Mouse (Mus musculus) G1E-ER4 (cell line): ENCODE results near the gene Mef2d. TPM values are rescaled to one million over a fixed set of nuclear protein-coding genes. Genes with fewer than 3 reads are reported as not detected.

Experiments used
- GATA1 ChIP-seq: IDR thresholded peaks from one replicate; pipeline ENCODE4 v1.8.0; 2012; ENCODE audit warnings: low read length, inconsistent platforms
- polyA plus RNA-seq: library from polyadenylated mRNA; stranded (reverse); fragments of >175 nt; gene quantifications from 2 replicates; pipeline ENCODE4 v1.2.3, GENCODE M21; 2012

The Mef2d gene
- polyA plus RNA-seq, 1 experiment, result 168 TPM

DNA sequence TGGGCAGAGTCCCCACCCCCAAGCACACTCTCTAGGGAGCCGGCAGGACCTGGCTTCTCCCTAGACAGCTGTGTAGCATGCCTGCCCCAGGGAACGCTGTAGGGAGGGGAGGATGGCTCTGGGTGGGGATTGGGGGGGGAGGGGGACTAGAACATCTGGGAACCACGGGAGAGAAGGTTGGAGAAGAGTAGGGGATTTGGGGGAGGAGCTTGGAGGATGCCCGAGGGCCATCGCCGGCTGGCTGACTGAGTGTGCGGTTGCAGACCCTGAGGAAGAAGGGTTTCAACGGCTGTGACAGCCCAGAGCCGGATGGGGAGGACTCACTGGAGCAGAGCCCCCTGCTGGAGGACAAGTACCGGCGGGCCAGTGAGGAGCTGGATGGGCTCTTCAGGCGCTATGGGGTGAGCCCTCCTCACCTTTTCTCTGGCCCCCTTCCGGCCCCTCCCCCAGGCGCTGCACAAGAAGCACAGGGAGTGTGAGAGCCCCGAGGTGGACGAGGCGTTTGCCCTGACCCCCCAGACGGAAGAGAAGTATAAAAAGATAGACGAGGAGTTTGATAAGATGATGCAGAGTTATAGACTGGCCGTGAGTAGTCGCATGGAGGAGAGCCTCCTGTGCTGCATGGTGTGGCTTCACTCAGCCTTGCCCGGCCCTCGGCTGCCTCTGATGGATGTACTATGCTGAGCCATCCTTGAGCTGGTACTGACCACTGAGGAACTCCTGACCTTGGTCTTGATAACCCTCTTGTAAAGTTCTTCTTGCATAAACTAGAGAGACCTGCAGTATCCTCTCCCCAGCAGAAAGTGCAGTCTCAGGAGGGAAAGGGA, 15.8 kb downstream of the Mef2d start:
- no peak for TF ChIP-seq GATA1

- no peak for TF ChIP-seq GATA1
Measured at GRCm38 (mm10) chr3:88158991-88159390, 16.8 kb downstream of the Mef2d start.

- no peak for TF ChIP-seq GATA1
Measured at GRCm38 (mm10) chr3:88160856-88161255, 18.7 kb downstream of the Mef2d start.

GRCm38 (mm10) chr3:88162259-88162658, 20.1 kb downstream of the Mef2d start:
- no peak for TF ChIP-seq GATA1

GRCm38 (mm10) chr3:88162811-88163210, 20.6 kb downstream of the Mef2d start:
- TF ChIP-seq GATA1, result no peak

DNA sequence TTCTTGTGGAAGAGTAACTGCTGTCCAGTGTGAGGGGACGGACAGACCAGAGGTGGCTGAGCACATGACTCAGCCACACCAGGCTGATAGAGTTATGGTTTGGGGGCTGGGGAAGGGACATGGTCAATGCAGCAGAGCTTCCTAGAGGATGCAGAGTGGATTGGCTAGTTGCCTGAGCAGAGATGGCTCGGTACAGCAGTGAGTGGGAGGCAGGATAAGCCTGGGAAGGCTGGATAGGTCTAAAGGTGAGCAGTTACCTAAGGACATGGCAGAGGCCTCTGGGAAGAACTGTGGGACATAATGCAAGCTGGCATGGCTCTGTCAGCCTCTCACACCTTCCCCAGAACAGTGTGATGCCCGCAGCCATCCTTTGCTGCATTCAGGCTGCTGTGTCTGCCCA, 21.7 kb downstream of the Mef2d start:
- TF ChIP-seq GATA1, result no peak

GRCm38 (mm10) chr3:88164263-88164662, 22.1 kb downstream of the Mef2d start:
- TF ChIP-seq GATA1, result no peak

GRCm38 (mm10) chr3:88166056-88166455, 23.9 kb downstream of the Mef2d start:
- TF ChIP-seq GATA1, result no peak

- no peak for TF ChIP-seq GATA1
Measured at GRCm38 (mm10) chr3:88170361-88170760, 28.2 kb downstream of the Mef2d start.

DNA sequence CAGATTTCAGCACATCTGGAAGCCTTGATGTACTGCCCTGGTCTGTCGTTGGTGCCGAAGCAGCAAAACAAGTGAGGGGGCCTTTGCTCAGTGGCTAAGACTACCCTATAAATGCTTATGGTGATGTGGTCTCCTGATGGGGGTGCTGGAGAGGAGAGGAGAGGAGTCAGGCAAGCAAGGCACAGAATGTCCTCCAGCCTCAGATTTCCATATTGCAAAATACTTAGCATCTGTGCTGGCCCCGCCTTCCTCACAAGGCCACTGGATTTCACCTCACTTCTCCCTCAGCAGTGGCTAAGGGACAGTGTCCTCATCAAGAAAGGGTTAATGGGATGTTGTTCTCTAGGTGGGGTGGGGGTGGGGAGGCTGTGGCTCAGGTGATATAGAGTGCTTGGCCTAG, 30.3 kb downstream of the Mef2d start:
- TF ChIP-seq GATA1, result no peak

DNA sequence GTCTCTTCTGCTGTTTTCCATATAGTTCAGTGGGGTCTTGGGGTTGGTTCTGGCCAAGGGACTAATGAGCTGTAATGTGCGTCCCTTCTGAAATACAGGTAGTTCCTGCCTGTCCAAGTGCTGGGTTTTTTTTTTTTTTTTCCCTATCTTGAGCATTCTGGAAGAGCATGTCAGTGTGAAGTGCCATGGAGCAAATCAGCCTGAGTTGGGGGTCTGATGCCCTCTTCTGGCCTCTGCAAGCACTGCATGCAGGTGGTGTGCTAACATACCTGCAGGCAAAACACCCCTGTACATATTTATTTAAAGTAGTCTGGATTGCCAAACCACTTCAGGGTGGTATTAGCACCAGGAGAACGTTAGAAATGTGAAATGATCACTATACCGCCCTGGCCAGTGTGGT, 31.2 kb downstream of the Mef2d start:
- TF ChIP-seq GATA1, result no peak

DNA sequence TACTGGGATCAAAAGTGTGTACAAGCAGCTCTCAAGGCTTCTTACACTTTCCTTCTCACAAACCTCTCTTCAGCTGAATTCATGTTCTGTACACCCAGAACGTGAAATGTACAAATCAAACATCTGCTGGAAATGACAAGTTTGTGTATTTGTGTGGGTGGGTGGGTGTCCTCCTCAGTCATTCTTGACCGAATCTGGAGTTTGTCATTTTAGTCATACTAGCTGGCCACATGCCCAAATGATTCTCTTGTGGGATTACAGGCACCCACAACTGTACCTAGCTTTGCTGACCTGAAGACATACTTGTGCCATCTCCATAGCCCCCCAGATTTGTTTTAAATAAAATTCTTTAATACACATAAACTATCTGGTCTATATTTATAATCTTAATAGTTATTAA, 32.7 kb downstream of the Mef2d start:
- TF ChIP-seq GATA1, result no peak

DNA sequence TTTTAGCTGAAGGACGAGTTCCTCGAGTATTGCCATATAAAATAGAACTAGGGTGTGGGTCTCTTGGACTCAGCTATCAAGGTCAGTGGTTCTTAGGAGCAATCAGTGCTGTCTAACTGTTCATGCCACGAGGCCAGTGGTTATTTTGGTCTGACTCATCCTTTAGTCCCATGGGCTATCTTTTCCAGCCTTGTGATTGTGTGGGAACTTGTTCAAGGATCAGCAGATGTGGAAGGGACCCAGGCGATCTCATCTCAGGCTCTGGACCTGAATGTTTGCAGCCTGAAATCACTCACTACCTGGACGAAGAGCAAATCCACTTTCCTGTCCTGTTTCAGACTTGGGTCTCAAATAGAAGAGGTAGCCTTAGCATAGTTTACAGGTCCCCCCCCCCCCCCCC, 34.9 kb downstream of the Mef2d start:
- no peak for TF ChIP-seq GATA1

DNA sequence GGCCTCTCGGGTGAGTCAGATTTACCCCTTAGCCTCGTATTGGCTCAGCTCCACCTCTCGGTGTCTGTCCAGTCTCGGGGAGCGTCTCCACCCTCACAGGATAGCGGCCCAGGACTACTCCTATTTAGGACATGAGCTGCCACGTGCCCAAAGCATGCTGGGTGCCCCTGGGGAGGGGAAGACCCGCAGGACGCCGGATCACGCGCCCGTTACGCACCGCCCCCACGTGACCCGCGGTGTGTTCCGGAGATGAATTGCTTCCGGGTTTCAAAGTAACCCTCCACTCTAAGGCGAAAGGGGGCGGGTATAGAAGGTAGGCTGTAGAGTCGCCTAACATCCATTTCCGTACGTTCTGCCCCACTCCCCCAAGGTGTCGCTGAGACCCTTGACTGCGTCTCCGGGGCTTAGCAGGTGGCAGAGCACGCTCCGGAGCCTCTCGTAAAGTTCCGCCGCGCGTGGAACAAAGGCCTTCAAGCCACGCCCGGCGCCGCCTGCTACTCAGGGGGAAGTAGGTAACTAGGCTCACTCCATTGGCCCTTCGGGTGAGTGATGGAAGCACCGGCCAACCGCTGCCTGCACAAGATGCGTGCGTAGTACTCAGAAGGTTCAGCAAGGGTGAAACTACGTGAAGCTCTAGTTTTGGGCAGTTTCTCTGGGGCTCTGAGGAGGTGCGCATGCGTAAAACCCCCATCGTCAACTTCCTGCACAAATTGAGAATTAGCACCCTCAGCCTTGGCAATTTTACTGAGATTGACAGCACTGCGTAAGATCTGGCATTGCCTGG, 35.6 kb downstream of the Mef2d start:
- no peak for TF ChIP-seq GATA1

DNA sequence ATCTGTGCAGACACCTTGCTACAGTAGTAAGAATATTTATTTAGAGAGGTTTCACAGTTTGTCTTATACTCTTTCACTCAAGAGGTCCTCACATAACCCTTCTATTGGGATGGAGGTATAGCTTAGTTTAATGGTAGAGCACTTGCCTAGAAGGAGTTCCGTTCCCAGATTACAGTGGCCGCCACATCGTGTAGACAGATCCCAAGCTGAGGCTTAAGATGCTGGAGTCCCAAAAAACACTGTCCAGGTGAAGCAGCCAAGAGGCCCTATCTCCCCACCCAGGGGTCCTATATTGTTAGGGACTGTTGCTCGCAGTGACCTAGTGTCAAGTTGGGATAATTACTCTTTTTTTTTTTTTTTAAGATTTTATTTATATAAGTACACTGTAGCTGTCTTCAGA, 36.8 kb downstream of the Mef2d start:
- no peak for TF ChIP-seq GATA1

- TF ChIP-seq GATA1, result no peak
Measured at GRCm38 (mm10) chr3:88181374-88181773, 39.2 kb downstream of the Mef2d start.

DNA sequence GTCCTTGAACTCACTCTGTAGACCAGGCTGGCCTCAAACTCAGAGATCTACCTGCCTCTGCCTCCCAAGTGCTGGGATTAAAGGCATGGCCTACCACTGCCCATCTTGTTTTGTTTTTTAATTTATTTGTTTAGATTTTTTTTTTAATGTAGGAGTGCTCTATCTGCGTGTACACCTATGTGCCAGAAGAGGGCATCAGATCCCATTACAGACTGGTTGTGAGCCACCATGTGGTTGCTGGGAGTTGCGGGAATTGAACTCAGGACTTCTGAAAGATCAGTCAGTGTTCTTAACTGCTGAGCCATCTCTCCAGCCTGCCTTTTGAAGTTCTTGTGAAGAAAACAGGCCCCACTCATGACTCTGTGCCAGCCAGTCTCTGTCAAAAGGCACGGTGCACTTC, 44.3 kb downstream of the Mef2d start:
- no peak for TF ChIP-seq GATA1
